In genomic region chr8:79680965-79681364, GRCm38 (mm10) we compare ENCODE assay signal across 8 mouse cellular contexts. TPM values are rescaled to one million over a fixed set of nuclear protein-coding genes. Genes with fewer than 3 reads are reported as not detected.
DNase-seq lines count a peak whose midpoint lies in the region; ATAC-seq and TF ChIP-seq lines count a peak whose summit lies in the region.

No protein-coding gene starts in this region.

- no peak overlapping the region for H3K27ac ChIP-seq in heart, embryonic 16.5 days (ENCODE audit: low read length)
- no peak overlapping the region for H3K27ac ChIP-seq in liver, embryonic 16.5 days (ENCODE audit: low read length)

- H3K4me2 ChIP-seq in heart, embryonic 16.5 days (ENCODE audit: low read depth, low read length) = peak overlapping the region; percentile 63
- peak overlapping the region; percentile 68 for H3K4me2 ChIP-seq in liver, embryonic 16.5 days (ENCODE audit: low read depth, low read length)

- peaks cover 66% of the 10 kb centered on the region for H3K36me3 ChIP-seq in E14TG2a.4 (ENCODE audit: insufficient read depth, low read length)
- H3K36me3 ChIP-seq in heart, embryonic 16.5 days (ENCODE audit: control insufficient read depth, insufficient read depth) = peaks cover 17% of the 10 kb centered on the region
- peaks cover 12% of the 10 kb centered on the region for H3K36me3 ChIP-seq in liver, embryonic 16.5 days (ENCODE audit: control insufficient read depth, insufficient read depth)

- H3K9ac ChIP-seq in heart, embryonic 16.5 days (ENCODE audit: low read length) = peak overlapping the region; percentile 57
- H3K9ac ChIP-seq in liver, embryonic 16.5 days (ENCODE audit: low read depth, low read length) = peak overlapping the region; percentile 55; the same call in 1 of the 2 replicates

- 33% methylated on average over 2 of the region's 2 CpGs for WGBS in heart, embryonic 16.5 days
- 27% methylated on average over 2 of the region's 2 CpGs for WGBS in liver, embryonic 16.5 days (ENCODE audit: insufficient replicate concordance)

- peak; percentile 5 to 9 for DNase-seq in cerebellum, postnatal 10 days
- DNase-seq in cerebellum, adult 18-20 months = no peak
- no peak for DNase-seq in right cerebral cortex, postnatal 4 days
- DNase-seq in urinary bladder, adult 2 months (ENCODE audit: low spot score) = no peak
- DNase-seq in right cerebral cortex, postnatal 36 days (ENCODE audit: low spot score in 2 of 2) = no peak

- H3K4me3 ChIP-seq in E14TG2a.4 (replicated peaks; ENCODE audit: low read length) = peak overlapping the region; percentile 63
- peak overlapping the region; percentile 54 for H3K4me3 ChIP-seq in heart, embryonic 16.5 days (ENCODE audit: low read length)
- H3K4me3 ChIP-seq in liver, embryonic 16.5 days (ENCODE audit: low read depth, low read length) = peak overlapping the region; percentile 63

- peaks cover 10% of the 10 kb centered on the region; the same call in 1 of the 2 replicates for H3K4me1 ChIP-seq in E14TG2a.4 (replicated peaks; ENCODE audit: low read depth, low read length)
- peaks cover 4% of the 10 kb centered on the region for H3K4me1 ChIP-seq in heart, embryonic 16.5 days (ENCODE audit: control insufficient read depth, insufficient read depth, low read length)
- H3K4me1 ChIP-seq in liver, embryonic 16.5 days (ENCODE audit: control insufficient read depth, low read depth, low read length) = peaks cover 4% of the 10 kb centered on the region

- peaks cover 9% of the 10 kb centered on the region for H3K27me3 ChIP-seq in E14TG2a.4 (ENCODE audit: insufficient read depth, low read length)
- H3K27me3 ChIP-seq in heart, embryonic 16.5 days (ENCODE audit: control insufficient read depth, insufficient read depth, low read length) = no peaks in the 10 kb centered on the region
- no peaks in the 10 kb centered on the region for H3K27me3 ChIP-seq in liver, embryonic 16.5 days (ENCODE audit: control insufficient read depth, insufficient read depth, low read depth, low read length)

- TF ChIP-seq CTCF in E14TG2a.4 (conservative IDR thresholded peaks at IDR 0.05; ENCODE audit: low read length) = no peak

- 0 out of 2 replicates have a peak, but pooled peaks have one; percentile 14 for ATAC-seq in heart, embryonic 16.5 days (replicated peaks; ENCODE audit: extremely low read depth, insufficient read depth, low FRiP score)
- no peak; the same call in 1 of the 2 replicates for ATAC-seq in liver, embryonic 16.5 days (ENCODE audit: low read depth)

- H3K9me3 ChIP-seq in E14TG2a.4 (ENCODE audit: low read length) = no peaks in the 10 kb centered on the region
- no peaks in the 10 kb centered on the region for H3K9me3 ChIP-seq in heart, embryonic 16.5 days (replicated peaks; ENCODE audit: control insufficient read depth, low read length)
- H3K9me3 ChIP-seq in liver, embryonic 16.5 days (replicated peaks; ENCODE audit: control insufficient read depth, low read length) = no peaks in the 10 kb centered on the region

RNA-seq across cellular contexts. Expression of gene Abce1, which starts 30.6 kb away (rescaled TPM):
- 63.2 and 70.2 TPM in 2 replicates for polyA plus RNA-seq in heart, embryonic 16.5 days (2015; fragmentation: Nextera tagmentation; extraction: Ambion mirVana)
- polyA plus RNA-seq in liver, embryonic 16.5 days (2015; fragmentation: Nextera tagmentation; extraction: Ambion mirVana) = 47.9 and 51.4 TPM in 2 replicates
- polyA plus RNA-seq in urinary bladder, adult 2 months (2012; rRNA removed) = 41.3 and 41.5 TPM in 2 replicates

RNA-seq across cellular contexts. Expression of gene Anapc10, which starts 30.7 kb away (rescaled TPM):
- polyA plus RNA-seq in heart, embryonic 16.5 days (2015; fragmentation: Nextera tagmentation; extraction: Ambion mirVana) = 17.2 and 20.4 TPM in 2 replicates
- polyA plus RNA-seq in liver, embryonic 16.5 days (2015; fragmentation: Nextera tagmentation; extraction: Ambion mirVana) = 7.7 and 11.5 TPM in 2 replicates
- 9.2 and 10.3 TPM in 2 replicates for polyA plus RNA-seq in urinary bladder, adult 2 months (2012; rRNA removed)

RNA-seq across cellular contexts. Expression of gene Otud4, which starts 41.5 kb away (rescaled TPM):
- 11.8 and 14.4 TPM in 2 replicates for polyA plus RNA-seq in heart, embryonic 16.5 days (2015; fragmentation: Nextera tagmentation; extraction: Ambion mirVana)
- 5.4 and 5.6 TPM in 2 replicates for polyA plus RNA-seq in liver, embryonic 16.5 days (2015; fragmentation: Nextera tagmentation; extraction: Ambion mirVana)
- polyA plus RNA-seq in urinary bladder, adult 2 months (2012; rRNA removed) = 29.5 and 29.7 TPM in 2 replicates

Comparison
In these comparisons a context has a peak if more than half of its experiments do, and no peak if none do; other contexts are left out.
1. DNase-seq: peak in cerebellum, postnatal 10 days (2 of 2); none in cerebellum, adult 18-20 months (0 of 2), right cerebral cortex, postnatal 4 days (single experiment), urinary bladder, adult 2 months (single experiment) and right cerebral cortex, postnatal 36 days (0 of 2).
2. Peak in every context shown above with its lines, with median percentiles within 50 percentile points of each other: H3K4me3 ChIP-seq.